Mouse (Mus musculus) layer of hippocampus, postnatal 10 days (tissue): ENCODE results near the gene Ankrd33b. TPM values are rescaled to one million over a fixed set of nuclear protein-coding genes. Genes with fewer than 3 reads are reported as not detected.

ENCODE experiments used
- DNase-seq, 2 experiments: peaks; one replicate each; pipeline ENCODE4 v3.0.0; 2021; ENCODE audit warnings: low spot score in 2 of 2
- total RNA-seq, 2 experiments: library from RNA; stranded (reverse); gene quantifications; 2 replicates each; pipeline ENCODE4 v1.2.3; 2021

Ankrd33b gene
- total RNA-seq, 2 experiments from 2014 or later, result 13.6 to 13.9 TPM

GRCm38 (mm10) chr15:31368556-31368955, 1.0 kb upstream of the Ankrd33b start:
- no peak for DNase-seq

GRCm38 (mm10) chr15:31366596-31367480, 688 bp downstream of the Ankrd33b start:
- peak in 1 of 2 experiments; percentile 37 for DNase-seq

GRCm38 (mm10) chr15:31365720-31366591, 1.6 kb downstream of the Ankrd33b start:
- DNase-seq, result no peak

GRCm38 (mm10) chr15:31365041-31365719, 2.3 kb downstream of the Ankrd33b start:
- DNase-seq, result no peak

- no peak for DNase-seq
These were observed 3.1 kb downstream of the Ankrd33b start for GRCm38 (mm10) chr15:31364396-31364795.

GRCm38 (mm10) chr15:31363981-31364361, 3.6 kb downstream of the Ankrd33b start:
- no peak for DNase-seq

GRCm38 (mm10) chr15:31363241-31363980, 4.1 kb downstream of the Ankrd33b start:
- no peak for DNase-seq

GRCm38 (mm10) chr15:31361259-31361853, 6.2 kb downstream of the Ankrd33b start:
- no peak for DNase-seq

- no peak for DNase-seq
These were observed 6.9 kb downstream of the Ankrd33b start for GRCm38 (mm10) chr15:31360593-31360992.

- DNase-seq, result no peak
These were observed 7.7 kb downstream of the Ankrd33b start for GRCm38 (mm10) chr15:31359805-31360204.

- no peak for DNase-seq
These were observed 14.8 kb downstream of the Ankrd33b start for GRCm38 (mm10) chr15:31352494-31353279.

GRCm38 (mm10) chr15:31349810-31350341, 17.6 kb downstream of the Ankrd33b start:
- no peak for DNase-seq

GRCm38 (mm10) chr15:31349046-31349445, 18.5 kb downstream of the Ankrd33b start:
- DNase-seq, result no peak

GRCm38 (mm10) chr15:31348241-31348640, 19.3 kb downstream of the Ankrd33b start:
- DNase-seq, result no peak

- no peak for DNase-seq
These were observed 21.0 kb downstream of the Ankrd33b start for GRCm38 (mm10) chr15:31346508-31346907.

GRCm38 (mm10) chr15:31345366-31345765, 22.2 kb downstream of the Ankrd33b start:
- no peak for DNase-seq

- DNase-seq, result peak; percentile 54 to 61
These were observed 22.7 kb downstream of the Ankrd33b start for GRCm38 (mm10) chr15:31344811-31345211.

GRCm38 (mm10) chr15:31343602-31344001, 23.9 kb downstream of the Ankrd33b start:
- DNase-seq, result no peak

- no peak for DNase-seq
These were observed 25.0 kb downstream of the Ankrd33b start for GRCm38 (mm10) chr15:31342496-31342901.
